24 mouse cellular contexts compared by ENCODE assay signal in genomic region chr11:108064401-108064800, GRCm38 (mm10).
A peak's percentile ranks its signal among the peaks of the same experiment; 100 is the strongest.
DNase-seq lines count a peak whose midpoint lies in the region; ATAC-seq and TF ChIP-seq lines count a peak whose summit lies in the region.
"Had no signal": no experiment of that assay in that cellular context is flagged by ENCODE, and none has a peak within 500 bp of the region (broad histone marks: within the 10 kb centered on the region; RNA-seq: fewer than 3 reads in every experiment).

No protein-coding gene starts in this region.

- WGBS in kidney, adult 2 months: 59% methylated on average over 3 of the region's 3 CpGs
- WGBS in kidney, embryonic 15.5 days: 66% methylated on average over 3 of the region's 3 CpGs
- 74% methylated on average over 3 of the region's 3 CpGs for WGBS in midbrain, embryonic 11.5 days
- 72% methylated on average over 3 of the region's 3 CpGs for WGBS in midbrain, embryonic 15.5 days
- WGBS in olfactory bulb, adult 2 months: 36% methylated on average over 3 of the region's 3 CpGs
- 77% methylated on average over 3 of the region's 3 CpGs for WGBS in intestine, postnatal 0 days

- ATAC-seq in frontal cortex, adult (ENCODE audit: low TSS enrichment): peak; percentile 48
- no peak for ATAC-seq in kidney, embryonic 15.5 days (replicated peaks; ENCODE audit: low FRiP score)
- no peak for ATAC-seq in midbrain, embryonic 11.5 days (ENCODE audit: low FRiP score)
- no peak for ATAC-seq in midbrain, embryonic 15.5 days (replicated peaks)
- ATAC-seq in intestine, postnatal 0 days: no peak
- ATAC-seq: forebrain, embryonic 14.5 days; inflammation-experienced regulatory T-cells, adult 6 months; midbrain, embryonic 13.5 days had no signal

- DNase-seq in frontal cortex, postnatal 14 days (ENCODE audit: low spot score in 2 of 2): no peak
- peak; percentile 14 for DNase-seq in kidney, adult 2 months
- DNase-seq in midbrain, embryonic 11.5 days (ENCODE audit: low spot score, missing footprints): peak; percentile 81
- DNase-seq: B cell, adult 2 months; cerebellum, adult 11-12 months; cerebellum, postnatal 25 days; gastrocnemius, postnatal 25 days; thymus, postnatal 14 days had no signal

- H3K4me3 ChIP-seq in kidney, adult 2 months (ENCODE audit: insufficient read depth, low read depth, low read length): no peak overlapping the region
- no peak overlapping the region for H3K4me3 ChIP-seq in kidney, embryonic 15.5 days (replicated peaks)
- no peak overlapping the region for H3K4me3 ChIP-seq in midbrain, embryonic 11.5 days (ENCODE audit: low read depth, low read length)
- H3K4me3 ChIP-seq in midbrain, embryonic 15.5 days: no peak overlapping the region
- no peak overlapping the region for H3K4me3 ChIP-seq in olfactory bulb, adult 2 months (ENCODE audit: insufficient read depth, low read depth, low read length)
- no peak overlapping the region for H3K4me3 ChIP-seq in intestine, postnatal 0 days (ENCODE audit: low read depth, low read length)
- H3K4me3 ChIP-seq: embryonic facial prominence, embryonic 10.5 days; hindbrain, embryonic 12.5 days; limb, embryonic 13.5 days; midbrain, embryonic 13.5 days; myocyte; neural tube, embryonic 15.5 days had no signal

- H3K4me2 ChIP-seq in kidney, embryonic 15.5 days: no peak overlapping the region
- no peak overlapping the region for H3K4me2 ChIP-seq in midbrain, embryonic 11.5 days
- H3K4me2 ChIP-seq in midbrain, embryonic 15.5 days: no peak overlapping the region
- H3K4me2 ChIP-seq in intestine, postnatal 0 days (replicated peaks; ENCODE audit: low read depth): no peak overlapping the region
- H3K4me2 ChIP-seq: hindbrain, embryonic 12.5 days; limb, embryonic 13.5 days; midbrain, embryonic 13.5 days; neural tube, embryonic 15.5 days had no signal

- H3K27ac ChIP-seq in kidney, adult 2 months (ENCODE audit: insufficient read depth, low read depth, low read length): no peak overlapping the region
- H3K27ac ChIP-seq in kidney, embryonic 15.5 days: no peak overlapping the region
- no peak overlapping the region for H3K27ac ChIP-seq in midbrain, embryonic 11.5 days (ENCODE audit: low read depth, low read length)
- H3K27ac ChIP-seq in midbrain, embryonic 15.5 days: no peak overlapping the region
- H3K27ac ChIP-seq in olfactory bulb, adult 2 months (ENCODE audit: insufficient read depth, low read depth, low read length): peak overlapping the region; percentile 84
- no peak overlapping the region for H3K27ac ChIP-seq in intestine, postnatal 0 days (ENCODE audit: low read depth, low read length)
- H3K27ac ChIP-seq: embryonic facial prominence, embryonic 10.5 days; hindbrain, embryonic 12.5 days; limb, embryonic 13.5 days; liver, embryonic 14.5 days; macrophage; midbrain, embryonic 13.5 days; neural tube, embryonic 15.5 days; stomach, postnatal 0 days had no signal

- no peaks in the 10 kb centered on the region for H3K36me3 ChIP-seq in kidney, adult 2 months (ENCODE audit: control insufficient read depth, insufficient read depth, low read length)
- no peaks in the 10 kb centered on the region for H3K36me3 ChIP-seq in kidney, embryonic 15.5 days
- H3K36me3 ChIP-seq in midbrain, embryonic 11.5 days (ENCODE audit: control insufficient read depth, insufficient read depth, low read length): no peaks in the 10 kb centered on the region
- H3K36me3 ChIP-seq in midbrain, embryonic 15.5 days (replicated peaks): no peaks in the 10 kb centered on the region
- H3K36me3 ChIP-seq in intestine, postnatal 0 days (ENCODE audit: control insufficient read depth, insufficient read depth): no peaks in the 10 kb centered on the region; the same call in 1 of the 2 replicates
- H3K36me3 ChIP-seq: embryonic facial prominence, embryonic 10.5 days; hindbrain, embryonic 12.5 days; limb, embryonic 13.5 days; midbrain, embryonic 13.5 days; neural tube, embryonic 15.5 days had no signal

- no peak overlapping the region for H3K9ac ChIP-seq in kidney, embryonic 15.5 days
- H3K9ac ChIP-seq in midbrain, embryonic 11.5 days (ENCODE audit: low read length): no peak overlapping the region
- H3K9ac ChIP-seq in midbrain, embryonic 15.5 days: no peak overlapping the region
- no peak overlapping the region for H3K9ac ChIP-seq in intestine, postnatal 0 days (ENCODE audit: low read depth, low read length)
- H3K9ac ChIP-seq: hindbrain, embryonic 12.5 days; limb, embryonic 13.5 days; liver, embryonic 14.5 days; midbrain, embryonic 13.5 days; neural tube, embryonic 15.5 days had no signal

- no peaks in the 10 kb centered on the region for H3K4me1 ChIP-seq in kidney, adult 2 months (ENCODE audit: control insufficient read depth, insufficient read depth, low read length)
- peaks cover 14% of the 10 kb centered on the region for H3K4me1 ChIP-seq in kidney, embryonic 15.5 days
- no peaks in the 10 kb centered on the region for H3K4me1 ChIP-seq in midbrain, embryonic 11.5 days (ENCODE audit: control insufficient read depth, insufficient read depth, low read length)
- no peaks in the 10 kb centered on the region for H3K4me1 ChIP-seq in midbrain, embryonic 15.5 days
- peaks cover 32% of the 10 kb centered on the region for H3K4me1 ChIP-seq in olfactory bulb, adult 2 months (ENCODE audit: control insufficient read depth, insufficient read depth, low read length)
- no peaks in the 10 kb centered on the region for H3K4me1 ChIP-seq in intestine, postnatal 0 days (replicated peaks; ENCODE audit: control insufficient read depth, insufficient read depth, low read length)
- H3K4me1 ChIP-seq: hindbrain, embryonic 12.5 days; limb, embryonic 13.5 days; neural tube, embryonic 15.5 days had no signal

- no peak for TF ChIP-seq CTCF in kidney, adult 2 months (conservative IDR thresholded peaks at IDR 0.05; ENCODE audit: insufficient read depth, insufficient read length, low read depth, low read length)
- no peak for TF ChIP-seq CTCF in olfactory bulb, adult 2 months (IDR thresholded peaks at IDR 0.05; ENCODE audit: insufficient read depth, low read depth, low read length)
- no peak for TF ChIP-seq CTCF in intestine, postnatal 0 days (IDR thresholded peaks at IDR 0.05; ENCODE audit: low read depth)

- TF ChIP-seq POLR2A in kidney, adult 2 months (IDR thresholded peaks at IDR 0.05; ENCODE audit: low read depth, low read length): no peak
- TF ChIP-seq POLR2A in olfactory bulb, adult 2 months (IDR thresholded peaks at IDR 0.05; ENCODE audit: insufficient read depth, low read depth, low read length): no peak

- no peaks in the 10 kb centered on the region for H3K27me3 ChIP-seq in kidney, adult 2 months (replicated peaks; ENCODE audit: control insufficient read depth, insufficient read depth, low read length)
- no peaks in the 10 kb centered on the region for H3K27me3 ChIP-seq in kidney, embryonic 15.5 days
- no peaks in the 10 kb centered on the region for H3K27me3 ChIP-seq in midbrain, embryonic 11.5 days (ENCODE audit: control insufficient read depth, insufficient read depth, low read length)
- H3K27me3 ChIP-seq in midbrain, embryonic 15.5 days (replicated peaks): no peaks in the 10 kb centered on the region
- H3K27me3 ChIP-seq in intestine, postnatal 0 days (replicated peaks; ENCODE audit: control insufficient read depth, insufficient read depth, low read length): no peaks in the 10 kb centered on the region
- H3K27me3 ChIP-seq: hindbrain, embryonic 12.5 days; limb, embryonic 13.5 days; midbrain, embryonic 13.5 days; neural tube, embryonic 15.5 days had no signal

- no peaks in the 10 kb centered on the region for H3K9me3 ChIP-seq in kidney, embryonic 15.5 days (replicated peaks)
- no peaks in the 10 kb centered on the region for H3K9me3 ChIP-seq in midbrain, embryonic 11.5 days (ENCODE audit: control insufficient read depth, low read length)
- H3K9me3 ChIP-seq in midbrain, embryonic 15.5 days: no peaks in the 10 kb centered on the region
- no peaks in the 10 kb centered on the region for H3K9me3 ChIP-seq in intestine, postnatal 0 days (ENCODE audit: control insufficient read depth)
- H3K9me3 ChIP-seq: embryonic facial prominence, embryonic 10.5 days; hindbrain, embryonic 12.5 days; limb, embryonic 13.5 days; midbrain, embryonic 13.5 days; neural tube, embryonic 15.5 days had no signal

Comparison
In these comparisons a context has a peak if more than half of its experiments do, and no peak if none do; other contexts are left out.
1. DNase-seq: peak in kidney, adult 2 months (single experiment) and midbrain, embryonic 11.5 days (single experiment); none in frontal cortex, postnatal 14 days (0 of 2).